Mouse (Mus musculus) E14TG2a.4 (cell line): Measurements from ENCODE around the gene Dock2.

Experiments
- CTCF ChIP-seq: conservative IDR thresholded peaks from 2 replicates; pipeline ENCODE4 v1.5.1; 2014; ENCODE audit warnings: low read length
- NANOG ChIP-seq: IDR thresholded peaks from 2 replicates; pipeline ENCODE4 v1.6.1; 2014; ENCODE audit warnings: borderline replicate concordance, low read length, mixed read lengths
- POU5F1 ChIP-seq: IDR thresholded peaks from 2 replicates; pipeline ENCODE4 v1.6.1; 2014; ENCODE audit warnings: low read length, borderline replicate concordance

DNA sequence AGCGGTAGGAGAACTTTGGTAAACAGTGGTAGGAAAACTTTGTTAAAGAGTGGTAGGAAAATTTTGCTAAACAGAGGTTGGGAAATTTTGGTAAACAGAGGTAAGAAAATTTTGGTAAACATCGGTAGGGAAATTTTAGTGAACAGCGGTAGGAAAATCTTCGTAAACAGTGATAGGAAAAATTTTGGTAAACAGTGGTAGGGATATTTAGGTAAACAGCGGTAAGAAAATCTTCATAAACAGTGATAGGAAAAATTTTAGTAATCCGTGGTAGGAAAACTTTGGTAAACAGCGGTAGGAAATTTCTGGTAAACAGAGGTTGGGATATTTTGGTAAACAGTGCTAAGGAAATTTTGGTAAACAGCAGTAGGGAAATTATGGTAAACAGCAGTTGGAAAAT, 239.1 kb downstream of the Dock2 start:
- no peak for TF ChIP-seq CTCF
- no peak for TF ChIP-seq POU5F1
- TF ChIP-seq NANOG = no peak
